Mouse (Mus musculus) spleen, postnatal 36 days (tissue): ENCODE results near the gene Daxx.
"Not testable (repeated sequence)": the region's sequence is repeated elsewhere in the genome, so short reads cannot be mapped to it uniquely, and the experiment has no call there.

Experiments used
- DNase-seq, 2 experiments: peaks; one replicate each; pipeline ENCODE4 v3.0.0; 2022; ENCODE audit warnings: low spot score in 2 of 2, mixed read lengths in 1 of 2

Daxx gene

GRCm38 (mm10) chr17:33941381-33941780, 32.2 kb downstream of the Daxx start:
- DNase-seq, result no peak

GRCm38 (mm10) chr17:33943454-33943853, 34.2 kb downstream of the Daxx start:
- DNase-seq, result no peak

GRCm38 (mm10) chr17:33947430-33948089, 38.3 kb downstream of the Daxx start:
- DNase-seq, result no peak

- DNase-seq, result no peak
Measured at GRCm38 (mm10) chr17:33948090-33948904, 39.1 kb downstream of the Daxx start.

- no peak for DNase-seq
Measured at GRCm38 (mm10) chr17:33948905-33949537, 39.8 kb downstream of the Daxx start.

- no peak for DNase-seq
Measured at GRCm38 (mm10) chr17:33950131-33950625, 41.0 kb downstream of the Daxx start.

GRCm38 (mm10) chr17:33951021-33951946, 42.1 kb downstream of the Daxx start, which contains the start of gene B3galt4:
TSS of gene B3galt4 (minus strand) at chr17:33951488.
- peak; percentile 77 to 78 for DNase-seq

GRCm38 (mm10) chr17:33952015-33952414, 42.8 kb downstream of the Daxx start:
- DNase-seq, result not testable (repeated sequence)

- no peak for DNase-seq
Measured at GRCm38 (mm10) chr17:33952879-33953278, 43.7 kb downstream of the Daxx start.

GRCm38 (mm10) chr17:33953310-33953709, 44.1 kb downstream of the Daxx start:
- no peak for DNase-seq

- DNase-seq, result no peak
Measured at GRCm38 (mm10) chr17:33953961-33954565, 44.8 kb downstream of the Daxx start.

GRCm38 (mm10) chr17:33954646-33955554, 45.7 kb downstream of the Daxx start:
- DNase-seq, result peak; percentile 34 to 49

GRCm38 (mm10) chr17:33955555-33956214, 46.5 kb downstream of the Daxx start, which contains the start of the genes Vps52 and Rps18:
TSS of gene Vps52 (plus strand) at chr17:33955812.
TSS of gene Rps18 (minus strand) at chr17:33956001.
- peak; percentile 96 to 97 for DNase-seq

- no peak for DNase-seq
Measured at GRCm38 (mm10) chr17:33956336-33956735, 47.1 kb downstream of the Daxx start.

- no peak for DNase-seq
Measured at GRCm38 (mm10) chr17:33957493-33957892, 48.3 kb downstream of the Daxx start.

- DNase-seq, result no peak
Measured at GRCm38 (mm10) chr17:33958451-33958850, 49.2 kb downstream of the Daxx start.

GRCm38 (mm10) chr17:33959135-33959534, 49.9 kb downstream of the Daxx start:
- no peak for DNase-seq

GRCm38 (mm10) chr17:33959948-33960347, 50.7 kb downstream of the Daxx start:
- no peak for DNase-seq

- DNase-seq, result no peak
Measured at GRCm38 (mm10) chr17:33962876-33963275, 53.7 kb downstream of the Daxx start.
